Mouse (Mus musculus): ENCODE results near the gene Acad9. TPM values are rescaled to one million over a fixed set of nuclear protein-coding genes. Genes with fewer than 3 reads are reported as not detected.

The Acad9 gene
- 101 and 103 TPM in 2 replicates for polyA plus RNA-seq (2015; fragmentation: Nextera tagmentation; extraction: Ambion mirVana)

DNA sequence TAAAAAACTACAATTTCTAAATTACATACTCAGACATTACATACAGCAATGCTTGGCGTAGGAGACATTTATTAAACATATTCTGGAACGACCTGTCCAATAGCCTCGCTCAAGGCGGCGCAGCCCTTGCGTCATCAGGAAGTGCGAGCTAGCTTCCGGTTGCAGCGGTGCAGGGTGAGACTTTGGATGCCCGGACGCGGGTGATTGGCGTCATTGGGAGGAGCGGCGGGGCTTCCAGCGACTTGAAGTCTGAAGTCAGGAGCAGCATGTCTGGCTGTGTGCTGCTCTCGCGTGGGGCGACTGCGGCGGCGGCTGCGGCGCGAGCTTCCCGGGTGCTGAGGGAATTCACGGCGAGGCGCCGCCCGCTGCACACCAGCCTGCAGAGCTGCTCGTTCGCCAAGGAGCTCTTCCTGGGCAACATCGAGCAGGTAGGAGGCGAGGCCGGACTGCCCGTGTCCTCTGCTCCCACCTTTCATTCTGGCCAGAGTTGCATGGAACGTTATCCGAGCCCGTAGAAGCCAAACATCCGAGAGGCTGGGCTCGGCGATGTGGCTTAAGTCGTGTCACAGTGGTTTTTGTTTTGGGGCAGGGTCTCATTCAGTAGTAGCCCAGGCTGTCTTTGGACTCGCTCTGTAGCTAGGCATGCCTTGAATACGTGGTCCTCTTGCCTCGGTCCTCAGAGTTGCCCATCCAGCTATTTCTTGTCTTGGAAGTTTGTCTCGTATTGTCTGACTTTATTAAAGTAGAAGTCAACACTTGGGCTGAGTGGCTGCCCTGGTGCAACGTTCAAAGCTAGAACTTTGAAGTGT lies at the start of gene Acad9:
Acad9 (plus strand) TSS at position 137 of the 809 bp plus-strand sequence.
- WGBS, result under 1% methylated on average over 49 of the region's 49 CpGs
- Histone ChIP-seq H3K4me3 (replicated peaks) (peak within 1 kb of the TSS; percentile 92), H3K4me2 (replicated peaks) (peak within 1 kb of the TSS; percentile 67), H3K27me3 (peaks cover 8% of the 10 kb centered on the region), H3K9ac (peak within 1 kb of the TSS; percentile 91), H3K9me3 (replicated peaks) (no peaks in the 10 kb centered on the region), H3K27ac (replicated peaks) (peak within 1 kb of the TSS; percentile 74), H3K4me1 (peaks cover 14% of the 10 kb centered on the region), H3K36me3 (peaks cover 12% of the 10 kb centered on the region; the same call in 1 of the 2 replicates)
- peak; percentile 95 for ATAC-seq (ENCODE audit: insufficient number of reproducible peaks, low FRiP score, low TSS enrichment, low read depth)

DNA sequence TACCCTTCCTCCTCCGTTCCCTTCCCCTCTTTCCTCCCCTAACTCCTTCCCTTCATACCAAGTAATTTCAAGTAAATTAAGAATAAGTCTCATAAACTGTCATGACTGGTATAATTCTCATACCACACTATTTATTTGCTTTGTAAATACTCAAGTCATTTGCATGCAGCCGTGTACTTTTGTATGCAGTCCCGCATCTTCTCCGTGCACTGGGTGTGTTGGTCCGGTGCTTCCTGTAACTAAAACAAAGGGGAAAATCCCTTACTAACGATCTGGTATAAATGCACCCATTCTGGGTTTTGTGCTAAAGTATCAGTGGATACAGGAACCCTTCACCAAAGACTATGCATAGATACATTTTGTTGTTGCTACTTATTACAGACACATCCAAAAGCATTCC lies 40.0 kb upstream of the Acad9 start:
- Histone ChIP-seq H3K4me2 (replicated peaks) (no peak overlapping the region), H3K9ac (no peak overlapping the region), H3K36me3 (no peaks in the 10 kb centered on the region), H3K9me3 (replicated peaks) (no peaks in the 10 kb centered on the region), H3K27me3 (no peaks in the 10 kb centered on the region), H3K4me3 (replicated peaks) (no peak overlapping the region), H3K4me1 (no peaks in the 10 kb centered on the region), H3K27ac (replicated peaks) (no peak overlapping the region)
- whole genome bisulfite sequencing, result 86% methylated on average over 6 of the region's 6 CpGs
- ATAC-seq (ENCODE audit: insufficient number of reproducible peaks, low FRiP score, low TSS enrichment, low read depth), result no peak

GRCm38 (mm10) chr3:36029993-36030392 lies 35.8 kb upstream of the Acad9 start:
- H3K9me3 ChIP-seq (replicated peaks), result no peaks in the 10 kb centered on the region

GRCm38 (mm10) chr3:36031740-36032510 lies 33.9 kb upstream of the Acad9 start:
- Histone ChIP-seq H3K27me3 (no peaks in the 10 kb centered on the region), H3K9me3 (replicated peaks) (no peaks in the 10 kb centered on the region), H3K9ac (no peak overlapping the region), H3K4me3 (replicated peaks) (no peak overlapping the region), H3K4me1 (no peaks in the 10 kb centered on the region), H3K27ac (replicated peaks) (no peak overlapping the region), H3K4me2 (replicated peaks) (no peak overlapping the region), H3K36me3 (no peaks in the 10 kb centered on the region)
- ATAC-seq (ENCODE audit: insufficient number of reproducible peaks, low FRiP score, low TSS enrichment, low read depth), result no peak
- WGBS, result 55% methylated on average over 6 of the region's 6 CpGs

More at GRCm38 (mm10) chr3:36029993-36030392, 35.8 kb upstream of the Acad9 start:
- 89% methylated on average over 4 of the region's 4 CpGs for WGBS
- Histone ChIP-seq H3K4me2 (replicated peaks) (no peak overlapping the region), H3K4me3 (replicated peaks) (no peak overlapping the region), H3K27ac (replicated peaks) (no peak overlapping the region), H3K9ac (no peak overlapping the region), H3K36me3 (no peaks in the 10 kb centered on the region), H3K4me1 (no peaks in the 10 kb centered on the region), H3K27me3 (no peaks in the 10 kb centered on the region)
- no peak for ATAC-seq (ENCODE audit: insufficient number of reproducible peaks, low FRiP score, low TSS enrichment, low read depth)

GRCm38 (mm10) chr3:36044520-36044919 lies 21.3 kb upstream of the Acad9 start:
- Histone ChIP-seq H3K9me3 (replicated peaks) (no peaks in the 10 kb centered on the region), H3K4me1 (no peaks in the 10 kb centered on the region), H3K27ac (replicated peaks) (no peak overlapping the region), H3K4me2 (replicated peaks) (no peak overlapping the region), H3K36me3 (no peaks in the 10 kb centered on the region), H3K4me3 (replicated peaks) (no peak overlapping the region), H3K27me3 (no peaks in the 10 kb centered on the region), H3K9ac (no peak overlapping the region)
- no peak for ATAC-seq (ENCODE audit: insufficient number of reproducible peaks, low FRiP score, low TSS enrichment, low read depth)

GRCm38 (mm10) chr3:36045086-36045485 lies 20.7 kb upstream of the Acad9 start:
- Histone ChIP-seq H3K36me3 (no peaks in the 10 kb centered on the region), H3K27ac (replicated peaks) (no peak overlapping the region), H3K4me2 (replicated peaks) (no peak overlapping the region), H3K27me3 (no peaks in the 10 kb centered on the region), H3K4me3 (replicated peaks) (no peak overlapping the region), H3K9ac (no peak overlapping the region), H3K4me1 (no peaks in the 10 kb centered on the region), H3K9me3 (replicated peaks) (no peaks in the 10 kb centered on the region)
- no peak for ATAC-seq (ENCODE audit: insufficient number of reproducible peaks, low FRiP score, low TSS enrichment, low read depth)
- 75% methylated on average over 4 of the region's 4 CpGs for WGBS

- no peak overlapping the region for H3K4me2 ChIP-seq (replicated peaks)
Observed at GRCm38 (mm10) chr3:36049106-36049505, 16.7 kb upstream of the Acad9 start.

DNA sequence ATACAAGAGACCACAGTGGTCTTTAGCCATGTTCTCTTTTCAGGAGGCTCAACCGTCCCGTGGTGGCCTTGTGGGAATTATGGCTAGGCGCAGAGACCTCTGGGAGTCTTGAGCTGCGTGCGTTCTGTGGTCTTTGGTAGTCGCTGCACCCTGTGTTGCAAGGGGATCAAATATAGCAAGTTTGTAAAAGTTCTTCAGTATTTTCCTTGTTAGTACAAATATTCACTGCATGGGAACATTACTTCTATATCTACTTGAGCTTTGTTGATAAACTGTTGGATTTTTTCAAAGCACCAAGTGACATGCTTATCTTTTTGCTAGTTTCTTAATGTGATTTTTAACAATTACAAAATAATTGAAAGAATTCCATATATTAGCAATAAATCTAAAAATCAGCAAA lies 12.3 kb upstream of the Acad9 start, which contains the start of gene Ccdc144b:
Ccdc144b (minus strand) TSS at position 101 of the 400 bp plus-strand sequence.
- ATAC-seq (ENCODE audit: insufficient number of reproducible peaks, low FRiP score, low TSS enrichment, low read depth), result no peak
- Histone ChIP-seq H3K27me3 (no peaks in the 10 kb centered on the region), H3K27ac (replicated peaks) (no peak within 1 kb of the TSS), H3K9me3 (replicated peaks) (no peaks in the 10 kb centered on the region), H3K4me2 (replicated peaks) (no peak within 1 kb of the TSS), H3K9ac (no peak within 1 kb of the TSS), H3K4me1 (no peaks in the 10 kb centered on the region), H3K4me3 (replicated peaks) (no peak within 1 kb of the TSS), H3K36me3 (no peaks in the 10 kb centered on the region)
- WGBS, result 85% methylated on average over 6 of the region's 6 CpGs

More at GRCm38 (mm10) chr3:36049106-36049505, 16.7 kb upstream of the Acad9 start:
- no peak overlapping the region for H3K4me3 ChIP-seq (replicated peaks)
- H3K36me3 ChIP-seq, result no peaks in the 10 kb centered on the region
- no peak overlapping the region for H3K9ac ChIP-seq
- no peak for ATAC-seq (ENCODE audit: insufficient number of reproducible peaks, low FRiP score, low TSS enrichment, low read depth)
- WGBS, result 69% methylated on average over 1 of the region's 1 CpGs
- H3K9me3 ChIP-seq (replicated peaks), result no peaks in the 10 kb centered on the region
- no peaks in the 10 kb centered on the region for H3K4me1 ChIP-seq
- H3K27me3 ChIP-seq, result no peaks in the 10 kb centered on the region
- no peak overlapping the region for H3K27ac ChIP-seq (replicated peaks)

DNA sequence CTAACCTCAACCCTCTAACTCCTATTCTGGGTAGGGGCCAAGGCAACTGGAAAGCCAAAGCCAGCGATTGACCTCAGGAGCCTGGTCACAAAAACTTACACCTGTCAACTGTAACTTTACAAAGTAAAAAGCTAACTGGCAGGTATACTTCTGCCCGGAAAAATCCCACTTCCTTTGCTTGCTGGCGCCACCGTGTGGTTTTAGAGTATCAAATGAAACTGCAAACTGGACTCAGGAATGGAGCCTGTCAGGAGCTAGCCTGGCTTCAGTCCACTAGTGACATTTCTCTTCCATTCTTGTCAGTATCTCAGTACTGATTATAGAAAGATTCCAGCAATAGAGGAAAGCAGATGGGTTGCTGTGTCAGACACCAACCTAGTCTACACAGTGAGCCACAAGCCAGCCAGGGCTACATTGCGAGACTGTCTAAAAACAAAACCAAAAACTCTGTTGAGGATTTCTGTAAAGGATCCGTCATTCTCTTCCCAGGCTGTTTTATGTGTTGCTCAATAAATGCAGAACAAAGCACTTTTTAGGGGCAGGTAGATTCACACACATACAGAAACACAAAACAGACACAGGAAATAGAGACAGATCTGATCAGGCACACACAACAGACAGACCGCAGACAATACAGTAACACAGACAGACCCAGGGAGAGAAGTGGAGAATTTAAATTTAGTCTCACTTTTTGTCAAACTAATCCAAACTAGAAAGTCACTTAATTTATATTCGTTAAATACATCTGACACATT lies 5.5 kb upstream of the Acad9 start:
- Histone ChIP-seq H3K4me3 (replicated peaks) (no peak overlapping the region), H3K4me2 (replicated peaks) (no peak overlapping the region), H3K36me3 (no peaks in the 10 kb centered on the region), H3K4me1 (no peaks in the 10 kb centered on the region), H3K9ac (no peak overlapping the region), H3K27ac (replicated peaks) (no peak overlapping the region), H3K9me3 (replicated peaks) (no peaks in the 10 kb centered on the region), H3K27me3 (peaks cover 8% of the 10 kb centered on the region)
- WGBS, result 32% methylated on average over 8 of the region's 8 CpGs
- ATAC-seq (ENCODE audit: insufficient number of reproducible peaks, low FRiP score, low TSS enrichment, low read depth), result no peak

DNA sequence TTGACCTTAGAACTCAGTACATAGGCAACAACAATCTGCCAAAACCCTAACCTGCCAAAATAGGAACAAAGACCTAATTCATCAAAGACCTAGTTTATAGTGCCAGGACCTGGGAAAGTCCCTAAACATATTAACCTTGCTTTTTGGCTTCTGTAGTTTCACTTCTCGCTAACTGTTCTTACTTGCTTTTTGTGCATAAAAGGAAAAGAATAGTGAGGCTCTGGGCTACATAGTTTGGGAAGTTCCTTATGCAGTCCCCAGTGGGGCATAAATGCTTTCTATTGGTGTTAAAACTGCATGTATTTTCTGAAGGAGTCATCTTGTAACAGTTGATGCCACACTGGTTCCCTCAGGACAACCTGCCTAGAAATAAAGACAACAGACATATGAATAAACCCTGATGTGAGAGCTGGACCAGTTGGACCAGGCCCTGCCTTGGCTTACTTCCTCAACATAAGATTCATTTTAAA lies 1.2 kb upstream of the Acad9 start:
- no peak overlapping the region for H3K9ac ChIP-seq
- H3K36me3 ChIP-seq, result 0 out of 2 replicates have a peak, but pooled peaks cover 3% of the 10 kb centered on the region
- WGBS, result 89% methylated on average over 1 of the region's 1 CpGs
- H3K4me1 ChIP-seq, result peaks cover 14% of the 10 kb centered on the region
- H3K4me3 ChIP-seq (replicated peaks), result no peak overlapping the region
- H3K27me3 ChIP-seq, result peaks cover 8% of the 10 kb centered on the region
- no peaks in the 10 kb centered on the region for H3K9me3 ChIP-seq (replicated peaks)
- no peak overlapping the region for H3K27ac ChIP-seq (replicated peaks)
- no peak for ATAC-seq (ENCODE audit: insufficient number of reproducible peaks, low FRiP score, low TSS enrichment, low read depth)
- H3K4me2 ChIP-seq (replicated peaks), result no peak overlapping the region

- no peak for ATAC-seq (ENCODE audit: insufficient number of reproducible peaks, low FRiP score, low TSS enrichment, low read depth)
- WGBS, result 97% methylated on average over 2 of the region's 2 CpGs
Observed at GRCm38 (mm10) chr3:36065166-36065565, 613 bp upstream of the Acad9 start.

More at GRCm38 (mm10) chr3:36065166-36065565, 613 bp upstream of the Acad9 start:
- Histone ChIP-seq H3K27ac (replicated peaks) (no peak overlapping the region), H3K27me3 (peaks cover 8% of the 10 kb centered on the region), H3K9ac (no peak overlapping the region), H3K36me3 (peaks cover 6% of the 10 kb centered on the region; the same call in 1 of the 2 replicates), H3K4me1 (peaks cover 14% of the 10 kb centered on the region), H3K4me2 (replicated peaks) (peak overlapping the region; percentile 67), H3K9me3 (replicated peaks) (no peaks in the 10 kb centered on the region), H3K4me3 (replicated peaks) (peak overlapping the region; percentile 92)
